Mouse (Mus musculus) stomach, embryonic 16.5 days (tissue): ENCODE data around the gene Spin2d. TPM values are rescaled to one million over a fixed set of nuclear protein-coding genes. Genes with fewer than 3 reads are reported as not detected.
"Not testable (repeated sequence)": the region's sequence is repeated elsewhere in the genome, so short reads cannot be mapped to it uniquely, and the experiment has no call there.

ENCODE experiments used
- ATAC-seq: fragments of 200-750 bp; cut with Nextera tagmentation; 2 replicates; pipeline ENCODE4 v1.8.0; 2017; ENCODE audit warnings: moderate number of reproducible peaks, moderate TSS enrichment; ENCODE audit not compliant: insufficient read depth, low FRiP score
- H3K27ac ChIP-seq: fragments of 300-500 bp; sonication (generic); 2 replicates; pipeline ENCODE4 v1.5.1; 2014; ENCODE audit warnings: low read length
- H3K27me3 ChIP-seq: fragments of 300-500 bp; sonication (generic); 2 replicates; pipeline ENCODE4 v1.6.1; 2014; ENCODE audit warnings: low read length, control low read depth, mixed read lengths; ENCODE audit not compliant: control insufficient read depth, insufficient read depth
- H3K36me3 ChIP-seq: fragments of 300-500 bp; sonication (generic); 2 replicates; pipeline ENCODE4 v1.6.1; 2014; ENCODE audit warnings: low read length; ENCODE audit not compliant: control insufficient read depth, insufficient read depth
- H3K4me1 ChIP-seq: fragments of 300-500 bp; sonication (generic); 2 replicates; pipeline ENCODE4 v1.6.1; 2014; ENCODE audit warnings: low read length, control low read depth, mixed read lengths; ENCODE audit not compliant: control insufficient read depth, insufficient read depth
- H3K4me2 ChIP-seq: fragments of 300-500 bp; sonication (generic); 2 replicates; pipeline ENCODE4 v1.6.1; 2014; ENCODE audit warnings: low read depth, low read length, mixed read lengths
- H3K4me3 ChIP-seq: fragments of 300-500 bp; sonication (generic); replicated peaks from 2 replicates; pipeline ENCODE4 v1.5.1; 2014; ENCODE audit warnings: mild to moderate bottlenecking, low read length
- H3K9ac ChIP-seq: fragments of 300-500 bp; sonication (generic); 2 replicates; pipeline ENCODE4 v1.6.1; 2014; ENCODE audit warnings: low read length
- H3K9me3 ChIP-seq: fragments of 300-500 bp; sonication (generic); replicated peaks from 2 replicates; pipeline ENCODE4 v1.6.1; 2016; ENCODE audit warnings: low read length, control low read depth; ENCODE audit not compliant: control insufficient read depth
- WGBS: fragments of 180-500 bp; shearing (Covaris S2); extraction: QIAGEN DNeasy Blood & Tissue Kit; methylation state at CpG from one replicate; pipeline ENCODE4 v1.1.7; 2014; 5-methylcytosine and 5-hydroxymethylcytosine counted together
- polyA plus RNA-seq: library from polyadenylated mRNA; unstranded; fragments of >200 nt; fragmentation: Nextera tagmentation; extraction: Ambion mirVana; gene quantifications from 2 replicates; pipeline ENCODE4 v1.2.1, GENCODE M21; 2015

Gene Spin2d
- polyA plus RNA-seq, result not detected in 2 replicates

- H3K9me3 ChIP-seq, H3K27me3 ChIP-seq, H3K27ac ChIP-seq, H3K4me3 ChIP-seq, H3K4me2 ChIP-seq, H3K4me1 ChIP-seq, ATAC-seq, H3K9ac ChIP-seq, H3K36me3 ChIP-seq: not testable (repeated sequence)
- WGBS, result 70% methylated on average over 5 of the region's 15 CpGs
These were observed at the start of gene Spin2d for GRCm38 (mm10) chrX:73176889-73177288. TSS of gene Spin2d (minus strand) at chrX:73176989.

DNA sequence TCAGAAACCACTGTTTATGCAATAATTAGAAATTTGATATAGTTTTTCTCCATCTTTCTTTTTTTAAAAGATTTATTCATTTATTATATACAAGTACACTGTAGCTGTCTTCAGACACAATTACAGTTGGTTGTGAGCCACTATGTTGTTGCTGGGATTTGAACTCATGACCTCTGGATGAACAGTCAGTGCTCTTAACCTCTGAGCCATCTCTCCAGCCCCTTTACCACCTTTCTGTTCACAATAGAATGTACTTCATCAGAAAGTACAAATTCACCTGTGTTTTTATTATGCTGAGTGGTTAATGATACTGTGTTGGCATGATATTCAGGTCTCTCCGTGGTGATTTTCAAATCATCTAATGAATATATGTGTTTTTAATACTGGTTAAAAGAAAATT lies 48.6 kb upstream of the Spin2d start:
- Histone ChIP-seq H3K4me1 (no peaks in the 10 kb centered on the region), H3K27me3 (no peaks in the 10 kb centered on the region), H3K27ac (no peak overlapping the region), H3K4me2 (no peak overlapping the region), H3K36me3 (no peaks in the 10 kb centered on the region), H3K4me3 (no peak overlapping the region), H3K9me3 (no peaks in the 10 kb centered on the region), H3K9ac (no peak overlapping the region)
- ATAC-seq, result no peak
- 45% methylated on average over 1 of the region's 1 CpGs for WGBS

GRCm38 (mm10) chrX:73213819-73214564 lies 37.2 kb upstream of the Spin2d start, which contains the start of gene Xlr4b:
TSS of gene Xlr4b (plus strand) at chrX:73214333.
- ATAC-seq, H3K27ac ChIP-seq, H3K27me3 ChIP-seq, H3K9me3 ChIP-seq, H3K4me1 ChIP-seq, H3K36me3 ChIP-seq, H3K4me3 ChIP-seq, H3K4me2 ChIP-seq, H3K9ac ChIP-seq: not testable (repeated sequence)
- 71% methylated on average over 10 of the region's 19 CpGs for WGBS

DNA sequence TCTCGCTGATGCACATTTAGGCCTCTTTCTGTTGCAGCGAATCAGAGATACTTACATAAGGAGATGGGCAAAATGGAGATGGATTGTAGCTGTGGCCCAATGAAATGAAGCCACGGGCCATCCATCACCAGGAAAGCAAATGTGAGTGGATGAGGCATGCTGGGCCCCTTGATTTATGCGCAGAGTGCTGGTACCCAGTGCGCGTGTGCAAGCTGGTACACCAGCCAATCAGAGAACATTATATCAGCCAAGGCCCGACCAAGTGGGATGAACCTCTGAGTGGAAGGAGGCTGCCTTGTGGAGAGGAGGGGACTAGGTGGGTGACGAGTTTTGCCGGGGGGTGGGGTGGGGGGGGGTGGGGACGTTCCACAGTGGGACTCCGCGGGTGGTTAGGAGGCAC lies 15.1 kb upstream of the Spin2d start, which contains the start of gene Xlr3b:
TSS of gene Xlr3b (plus strand) at position 274 of the 400 bp plus-strand sequence.
- not testable (repeated sequence) for H3K4me2 ChIP-seq, H3K9me3 ChIP-seq, ATAC-seq

GRCm38 (mm10) chrX:73149350-73149749 lies 27.4 kb downstream of the Spin2d start, which contains the start of gene DXBay18:
TSS of gene DXBay18 (minus strand) at chrX:73149450.
- H3K4me3 ChIP-seq, H3K9ac ChIP-seq, H3K4me1 ChIP-seq, H3K36me3 ChIP-seq, H3K9me3 ChIP-seq, H3K27me3 ChIP-seq, H3K4me2 ChIP-seq, ATAC-seq, H3K27ac ChIP-seq: not testable (repeated sequence)
- WGBS, result no CpG with 5 or more reads among the region's 7 CpGs

More for the DNA sequence above, 15.1 kb upstream of the Spin2d start, which contains the start of gene Xlr3b:
- H3K27ac ChIP-seq, H3K4me1 ChIP-seq, H3K27me3 ChIP-seq, H3K4me3 ChIP-seq, H3K9ac ChIP-seq, H3K36me3 ChIP-seq: not testable (repeated sequence)
- 81% methylated on average over 12 of the region's 12 CpGs for WGBS

DNA sequence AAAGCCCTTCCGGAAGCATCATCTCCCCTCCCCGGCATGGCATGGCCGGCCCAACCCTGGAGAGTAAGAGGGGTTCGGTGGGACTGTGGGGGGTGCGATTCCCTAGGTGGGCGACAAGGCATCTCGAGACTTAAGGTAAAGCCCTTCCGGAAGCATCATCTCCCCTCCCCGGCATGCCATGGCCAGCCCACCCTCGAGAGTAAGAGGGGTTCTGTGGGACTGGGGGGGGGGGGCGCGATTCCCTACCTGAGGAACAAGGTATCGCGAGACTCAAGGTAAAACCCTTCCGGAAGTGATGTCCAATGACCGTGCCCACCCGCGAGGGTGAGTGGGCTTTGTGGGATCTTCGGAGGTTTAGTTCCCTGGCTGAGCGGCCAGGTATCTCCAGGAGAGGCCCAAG lies 28.3 kb downstream of the Spin2d start, which contains the start of gene Xlr5b:
TSS of gene Xlr5b (plus strand) at position 301 of the 400 bp plus-strand sequence.
- no CpG with 5 or more reads among the region's 20 CpGs for WGBS
- H3K9ac ChIP-seq, H3K4me3 ChIP-seq, H3K4me1 ChIP-seq, H3K4me2 ChIP-seq, H3K27ac ChIP-seq, H3K36me3 ChIP-seq, H3K27me3 ChIP-seq, ATAC-seq, H3K9me3 ChIP-seq: not testable (repeated sequence)

GRCm38 (mm10) chrX:73143218-73143618 lies 33.6 kb downstream of the Spin2d start:
- WGBS, result no CpG with 5 or more reads among the region's 7 CpGs
- H3K4me1 ChIP-seq, H3K9ac ChIP-seq, H3K4me2 ChIP-seq, H3K36me3 ChIP-seq, H3K27ac ChIP-seq, ATAC-seq, H3K9me3 ChIP-seq, H3K4me3 ChIP-seq, H3K27me3 ChIP-seq: not testable (repeated sequence)

Other genes starting within 250 kb of the Spin2d start
- 25.5 and 32.3 TPM in 2 replicates for gene Zfp185, start 189.7 kb downstream of the Spin2d start, polyA plus RNA-seq
- 0.10 and 0.17 TPM in 2 replicates for gene Pnma5, start 139.9 kb downstream of the Spin2d start, polyA plus RNA-seq
- 0.10 and 0.16 TPM in 2 replicates for gene Pnma3, start 112.2 kb downstream of the Spin2d start, polyA plus RNA-seq
- 0.97 and 1.0 TPM in 2 replicates for gene Xlr4a, start 94.5 kb downstream of the Spin2d start, polyA plus RNA-seq
- gene Xlr3a, start 79.9 kb downstream of the Spin2d start, polyA plus RNA-seq, result 5.6 and 5.7 TPM in 2 replicates
- 0.14 and 0.19 TPM in 2 replicates for gene Gm14685, start 59.9 kb downstream of the Spin2d start, polyA plus RNA-seq
- not detected in 2 replicates for gene Xlr5b, start 28.2 kb downstream of the Spin2d start, polyA plus RNA-seq
- not detected in 2 replicates for gene DXBay18, start 27.5 kb downstream of the Spin2d start, polyA plus RNA-seq
- 9.6 and 12.5 TPM in 2 replicates for gene Xlr3b, start 15.2 kb upstream of the Spin2d start, polyA plus RNA-seq
- 0.90 and 1.8 TPM in 2 replicates for gene Xlr4b, start 37.3 kb upstream of the Spin2d start, polyA plus RNA-seq
- gene F8a, start 51.3 kb upstream of the Spin2d start, polyA plus RNA-seq, result 12.8 and 14.7 TPM in 2 replicates
- gene Xlr4c, start 66.1 kb upstream of the Spin2d start, polyA plus RNA-seq, result 0.67 and 0.93 TPM in 2 replicates
- not detected in 2 replicates for gene Xlr3c, start 88.4 kb upstream of the Spin2d start, polyA plus RNA-seq
- gene Xlr5a, start 116.0 kb upstream of the Spin2d start, polyA plus RNA-seq, result 0.12 and 0.31 TPM in 2 replicates
- gene Xlr5c, start 116.0 kb upstream of the Spin2d start, polyA plus RNA-seq, result not detected in 2 replicates
- not detected in 2 replicates for gene Gm45015, start 159.9 kb upstream of the Spin2d start, polyA plus RNA-seq
- 13.5 and 14.7 TPM in 2 replicates for gene Zfp275, start 165.6 kb upstream of the Spin2d start, polyA plus RNA-seq
- gene Gm18336, start 221.7 kb upstream of the Spin2d start, polyA plus RNA-seq, result not detected in 2 replicates
- gene Zfp92, start 234.1 kb upstream of the Spin2d start, polyA plus RNA-seq, result 0.11 and 0.30 TPM in 2 replicates